Mouse (Mus musculus) heart, embryonic 16.5 days (tissue): Measurements from ENCODE around the gene Anapc1. TPM values are rescaled to one million over a fixed set of nuclear protein-coding genes. Genes with fewer than 3 reads are reported as not detected.
A peak's percentile ranks its signal among the peaks of the same experiment; 100 is the strongest.

Source experiments
- ATAC-seq: fragments of 200-750 bp; cut with Nextera tagmentation; replicated peaks from 2 replicates; pipeline ENCODE4 v1.8.0; 2017; ENCODE audit warnings: moderate number of reproducible peaks; ENCODE audit not compliant: insufficient read depth, low FRiP score; ENCODE audit errors: extremely low read depth
- H3K27ac ChIP-seq: fragments of 300-500 bp; sonication (generic); 2 replicates; pipeline ENCODE4 v1.5.1; 2014; ENCODE audit warnings: mild to moderate bottlenecking, low read length, control low read depth, moderate library complexity
- H3K27me3 ChIP-seq: fragments of 300-500 bp; sonication (generic); 2 replicates; pipeline ENCODE4 v1.6.1; 2014; ENCODE audit warnings: low read length, mixed read lengths; ENCODE audit not compliant: control insufficient read depth, insufficient read depth
- H3K36me3 ChIP-seq: fragments of 300-500 bp; sonication (generic); 2 replicates; pipeline ENCODE4 v1.6.1; 2014; ENCODE audit not compliant: control insufficient read depth, insufficient read depth
- H3K4me1 ChIP-seq: fragments of 300-500 bp; sonication (generic); 2 replicates; pipeline ENCODE4 v1.6.1; 2014; ENCODE audit warnings: low read length, mixed read lengths; ENCODE audit not compliant: control insufficient read depth, insufficient read depth
- H3K4me2 ChIP-seq: fragments of 300-500 bp; sonication (generic); 2 replicates; pipeline ENCODE4 v1.6.1; 2014; ENCODE audit warnings: low read depth, mild to moderate bottlenecking, control low read depth, low read length
- H3K4me3 ChIP-seq: fragments of 300-500 bp; sonication (generic); 2 replicates; pipeline ENCODE4 v1.5.1; 2014; ENCODE audit warnings: mild to moderate bottlenecking, control low read depth, low read length
- H3K9ac ChIP-seq: fragments of 300-500 bp; sonication (generic); 2 replicates; pipeline ENCODE4 v1.6.1; 2014; ENCODE audit warnings: low read length, control low read depth
- H3K9me3 ChIP-seq: fragments of 300-500 bp; sonication (generic); replicated peaks from 2 replicates; pipeline ENCODE4 v1.6.1; 2016; ENCODE audit warnings: low read length; ENCODE audit not compliant: control insufficient read depth
- WGBS: fragments of 180-500 bp; shearing (Covaris S2); extraction: QIAGEN DNeasy Blood & Tissue Kit; methylation state at CpG from one replicate; pipeline ENCODE4 v1.1.7; 2014; 5-methylcytosine and 5-hydroxymethylcytosine counted together
- polyA plus RNA-seq: library from polyadenylated mRNA; unstranded; fragments of >200 nt; fragmentation: Nextera tagmentation; extraction: Ambion mirVana; gene quantifications from 2 replicates; pipeline ENCODE4 v1.2.1, GENCODE M21; 2015

Gene Anapc1
- polyA plus RNA-seq, 1 experiment from 2014 or later = 32.8 TPM

- Histone ChIP-seq H3K9me3 (peaks cover 14% of the 10 kb centered on the region), H3K9ac (no peak overlapping the region), H3K4me1 (no peaks in the 10 kb centered on the region), H3K36me3 (peaks cover 33% of the 10 kb centered on the region), H3K27ac (no peak overlapping the region), H3K4me2 (no peak overlapping the region), H3K4me3 (no peak overlapping the region), H3K27me3 (no peaks in the 10 kb centered on the region)
- WGBS = 74% methylated on average over 5 of the region's 5 CpGs
- ATAC-seq = no peak
Measured at GRCm38 (mm10) chr2:128609286-128609685, 77.9 kb downstream of the Anapc1 start.

DNA sequence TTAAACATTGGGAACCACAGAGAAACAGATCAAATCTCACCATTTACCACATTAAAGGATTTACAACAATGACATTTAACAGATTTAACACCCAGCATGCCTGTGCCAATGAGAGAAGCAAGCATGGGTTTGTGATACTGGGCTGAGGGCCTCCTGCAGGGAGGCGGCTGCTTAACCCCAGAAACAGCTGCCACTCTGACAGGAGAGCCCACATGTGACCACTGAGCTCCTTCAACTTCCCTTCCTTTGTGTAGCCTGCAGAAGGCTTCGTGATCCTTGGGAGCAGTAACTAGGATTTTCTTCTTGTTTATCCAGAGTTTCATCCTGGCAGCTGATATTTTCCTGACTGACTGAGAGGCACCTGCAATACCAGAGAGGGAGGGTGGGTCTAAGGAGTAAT is 85.7 kb downstream of the Anapc1 start:
- Histone ChIP-seq H3K36me3 (no peaks in the 10 kb centered on the region; the same call in 1 of the 2 replicates), H3K4me1 (no peaks in the 10 kb centered on the region), H3K27me3 (no peaks in the 10 kb centered on the region), H3K9me3 (peaks cover 6% of the 10 kb centered on the region), H3K4me3 (no peak overlapping the region), H3K9ac (no peak overlapping the region), H3K4me2 (no peak overlapping the region), H3K27ac (no peak overlapping the region)
- ATAC-seq = no peak
- WGBS = 24% methylated on average over 2 of the region's 2 CpGs

GRCm38 (mm10) chr2:128592301-128592700 is 94.9 kb downstream of the Anapc1 start:
- no peaks in the 10 kb centered on the region for H3K9me3 ChIP-seq
- H3K4me3 ChIP-seq = no peak overlapping the region
- no peak for ATAC-seq
- H3K4me2 ChIP-seq = no peak overlapping the region
- H3K27ac ChIP-seq = no peak overlapping the region
- no peak overlapping the region for H3K9ac ChIP-seq
- no peaks in the 10 kb centered on the region for H3K27me3 ChIP-seq
- 83% methylated on average over 7 of the region's 7 CpGs for WGBS
- no peaks in the 10 kb centered on the region for H3K36me3 ChIP-seq
- no peaks in the 10 kb centered on the region for H3K4me1 ChIP-seq

- H3K9ac ChIP-seq = no peak within 1 kb of the TSS
- no peak for ATAC-seq
- WGBS = 90% methylated on average over 3 of the region's 3 CpGs
- no peak within 1 kb of the TSS for H3K4me3 ChIP-seq
- no peaks in the 10 kb centered on the region for H3K27me3 ChIP-seq
- H3K36me3 ChIP-seq = no peaks in the 10 kb centered on the region
- no peaks in the 10 kb centered on the region for H3K9me3 ChIP-seq
- no peak within 1 kb of the TSS for H3K4me2 ChIP-seq
- H3K4me1 ChIP-seq = no peaks in the 10 kb centered on the region
- H3K27ac ChIP-seq = no peak within 1 kb of the TSS
Measured at GRCm38 (mm10) chr2:128590909-128591308, 96.3 kb downstream of the Anapc1 start, which contains the start of gene Spdye4c. Gene Spdye4c (plus strand): TSS chr2:128591209.

GRCm38 (mm10) chr2:128582881-128583280 is 104.3 kb downstream of the Anapc1 start:
- Histone ChIP-seq H3K4me1 (no peaks in the 10 kb centered on the region), H3K27ac (no peak overlapping the region), H3K27me3 (no peaks in the 10 kb centered on the region), H3K9ac (no peak overlapping the region), H3K4me3 (no peak overlapping the region), H3K9me3 (no peaks in the 10 kb centered on the region), H3K36me3 (no peaks in the 10 kb centered on the region), H3K4me2 (no peak overlapping the region)
- ATAC-seq = no peak
- 74% methylated on average over 5 of the region's 5 CpGs for WGBS

DNA sequence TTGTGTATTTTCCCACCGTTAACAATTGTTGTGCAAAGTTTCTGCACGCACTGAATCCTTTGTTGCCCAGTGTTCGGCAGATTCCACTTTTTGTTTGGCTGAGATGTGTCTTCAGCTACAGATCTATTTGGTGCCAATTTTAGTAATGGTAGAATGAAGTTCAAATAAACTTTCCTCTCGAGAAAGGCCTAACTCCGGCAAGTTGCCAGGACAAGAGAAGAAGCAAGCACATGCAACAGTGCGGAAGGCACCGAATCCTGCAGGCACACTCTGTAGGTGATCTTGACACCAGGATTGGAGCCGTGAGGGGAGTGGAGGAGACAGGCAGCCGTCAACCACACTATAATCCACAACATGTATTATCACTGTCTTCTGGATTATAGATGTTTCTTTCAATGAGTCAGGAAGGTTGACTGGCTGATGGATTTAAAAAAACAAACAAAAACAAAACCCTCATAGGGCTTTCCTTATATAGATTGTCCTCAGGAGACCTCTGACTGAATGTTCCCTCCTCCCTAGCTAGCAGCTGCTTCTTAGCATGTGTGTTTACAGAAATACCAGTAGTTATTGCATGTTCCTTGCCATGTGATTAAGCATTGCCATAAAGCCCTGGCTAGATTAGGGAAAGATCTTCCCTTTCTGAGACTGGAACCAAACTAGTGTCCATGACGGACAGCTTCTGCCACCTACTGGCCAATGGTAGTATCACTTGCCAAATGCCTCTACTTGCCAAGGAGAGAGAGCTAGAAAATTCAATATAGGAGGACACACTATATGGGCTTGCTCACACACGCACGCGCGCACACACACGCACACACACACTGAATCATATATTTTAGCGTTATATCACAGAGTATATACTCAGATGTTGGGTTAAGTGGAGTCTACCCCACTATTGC is 114.2 kb downstream of the Anapc1 start:
- H3K9me3 ChIP-seq = no peaks in the 10 kb centered on the region
- H3K9ac ChIP-seq = no peak overlapping the region
- H3K27ac ChIP-seq = no peak overlapping the region
- no peaks in the 10 kb centered on the region for H3K36me3 ChIP-seq
- no peaks in the 10 kb centered on the region for H3K4me1 ChIP-seq
- ATAC-seq = 0 out of 2 replicates have a peak, but pooled peaks have one; percentile 32
- 41% methylated on average over 16 of the region's 16 CpGs for WGBS
- no peak overlapping the region for H3K4me3 ChIP-seq
- H3K4me2 ChIP-seq = no peak overlapping the region
- no peaks in the 10 kb centered on the region for H3K27me3 ChIP-seq

GRCm38 (mm10) chr2:128571001-128571400 is 116.2 kb downstream of the Anapc1 start:
- WGBS = 74% methylated on average over 4 of the region's 4 CpGs
- Histone ChIP-seq H3K36me3 (no peaks in the 10 kb centered on the region), H3K27ac (no peak overlapping the region), H3K4me2 (no peak overlapping the region), H3K4me1 (no peaks in the 10 kb centered on the region), H3K4me3 (no peak overlapping the region), H3K9me3 (no peaks in the 10 kb centered on the region), H3K27me3 (no peaks in the 10 kb centered on the region), H3K9ac (no peak overlapping the region)
- ATAC-seq = no peak

- Histone ChIP-seq H3K9me3 (no peaks in the 10 kb centered on the region), H3K27me3 (no peaks in the 10 kb centered on the region), H3K36me3 (no peaks in the 10 kb centered on the region), H3K4me1 (0 out of 2 replicates have a peak, but pooled peaks cover 2% of the 10 kb centered on the region), H3K4me2 (no peak overlapping the region), H3K27ac (no peak overlapping the region), H3K9ac (no peak overlapping the region), H3K4me3 (no peak overlapping the region)
- WGBS = 44% methylated on average over 4 of the region's 4 CpGs
- no peak for ATAC-seq
Measured at GRCm38 (mm10) chr2:128568490-128568889, 118.7 kb downstream of the Anapc1 start.

DNA sequence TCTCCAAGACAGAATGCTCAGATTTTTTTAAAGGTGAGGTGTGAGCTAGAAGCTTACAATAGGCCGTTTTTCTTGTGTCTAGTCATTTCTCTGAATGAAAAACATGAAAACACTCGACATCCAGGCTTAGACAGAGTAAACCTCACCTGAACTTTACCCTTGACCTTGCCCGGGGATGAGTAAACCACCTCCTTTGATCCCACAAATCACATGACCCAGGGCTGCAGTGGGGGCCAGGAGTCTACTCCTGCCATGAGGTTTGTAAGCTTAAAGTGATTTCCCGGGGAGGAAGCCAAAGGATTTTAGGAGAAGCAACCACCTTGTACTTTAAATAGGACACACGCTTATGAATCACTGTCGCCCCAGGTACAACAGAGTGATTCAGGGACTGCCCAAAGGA is 119.2 kb downstream of the Anapc1 start:
- ATAC-seq = no peak
- 0 out of 2 replicates have a peak, but pooled peaks cover 2% of the 10 kb centered on the region for H3K4me1 ChIP-seq

More for the DNA sequence above, 119.2 kb downstream of the Anapc1 start:
- H3K4me2 ChIP-seq = no peak overlapping the region
- H3K4me3 ChIP-seq = no peak overlapping the region
- H3K9me3 ChIP-seq = no peaks in the 10 kb centered on the region
- WGBS = 72% methylated on average over 6 of the region's 6 CpGs
- no peaks in the 10 kb centered on the region for H3K36me3 ChIP-seq
- no peak overlapping the region for H3K9ac ChIP-seq
- H3K27ac ChIP-seq = no peak overlapping the region
- no peaks in the 10 kb centered on the region for H3K27me3 ChIP-seq
